ENCODE assay signal across 8 mouse cellular contexts in genomic region chr3:97941440-97942259, GRCm38 (mm10). TPM values are rescaled to one million over a fixed set of nuclear protein-coding genes. Genes with fewer than 3 reads are reported as not detected.
DNase-seq lines count a peak whose midpoint lies in the region; ATAC-seq and TF ChIP-seq lines count a peak whose summit lies in the region.

No protein-coding gene starts in this region.

- DNase-seq in layer of hippocampus, adult 2 months (ENCODE audit: low spot score in 2 of 2) = no peak
- DNase-seq in layer of hippocampus, adult 11-12 months (ENCODE audit: low spot score) = no peak
- peak; percentile 30 for DNase-seq in forebrain, embryonic 11.5 days (ENCODE audit: low spot score)
- no peak for DNase-seq in right cerebral cortex, adult 18-20 months
- no peak for DNase-seq in ovary, postnatal 36 days (ENCODE audit: low spot score)
- no peak for DNase-seq in spleen, postnatal 10 days (ENCODE audit: low spot score in 2 of 2)

- no peaks in the 10 kb centered on the region for H3K27me3 ChIP-seq in forebrain, embryonic 11.5 days (ENCODE audit: control insufficient read depth, insufficient read depth, low read length)
- no peaks in the 10 kb centered on the region for H3K27me3 ChIP-seq in intestine, postnatal 0 days (replicated peaks; ENCODE audit: control insufficient read depth, insufficient read depth, low read length)
- H3K27me3 ChIP-seq in neural tube, embryonic 12.5 days (replicated peaks) = no peaks in the 10 kb centered on the region

- no peak for TF ChIP-seq CTCF in layer of hippocampus, adult 2 months (conservative IDR thresholded peaks at IDR 0.05)
- no peak for TF ChIP-seq CTCF in intestine, postnatal 0 days (IDR thresholded peaks at IDR 0.05; ENCODE audit: low read depth)

- no peaks in the 10 kb centered on the region for H3K36me3 ChIP-seq in forebrain, embryonic 11.5 days (ENCODE audit: control insufficient read depth, insufficient read depth, low read length)
- no peaks in the 10 kb centered on the region for H3K36me3 ChIP-seq in intestine, postnatal 0 days (ENCODE audit: control insufficient read depth, insufficient read depth)
- no peaks in the 10 kb centered on the region for H3K36me3 ChIP-seq in neural tube, embryonic 12.5 days

- H3K4me1 ChIP-seq in forebrain, embryonic 11.5 days (replicated peaks; ENCODE audit: control insufficient read depth, insufficient read depth, low read length) = peaks cover 33% of the 10 kb centered on the region
- no peaks in the 10 kb centered on the region for H3K4me1 ChIP-seq in intestine, postnatal 0 days (replicated peaks; ENCODE audit: control insufficient read depth, insufficient read depth, low read length)
- peaks cover 47% of the 10 kb centered on the region for H3K4me1 ChIP-seq in neural tube, embryonic 12.5 days

- 25% methylated on average over 11 of the region's 11 CpGs for WGBS in forebrain, embryonic 11.5 days
- WGBS in intestine, postnatal 0 days = 81% methylated on average over 11 of the region's 11 CpGs
- WGBS in neural tube, embryonic 12.5 days = 36% methylated on average over 11 of the region's 11 CpGs

- no peak overlapping the region; the same call in 1 of the 2 replicates for H3K27ac ChIP-seq in layer of hippocampus, adult 2 months
- peak overlapping the region; percentile 37; the same call in 1 of the 2 replicates for H3K27ac ChIP-seq in forebrain, embryonic 11.5 days (ENCODE audit: low read depth, low read length)
- no peak overlapping the region for H3K27ac ChIP-seq in intestine, postnatal 0 days (ENCODE audit: low read depth, low read length)
- H3K27ac ChIP-seq in neural tube, embryonic 12.5 days = no peak overlapping the region

- H3K9me3 ChIP-seq in forebrain, embryonic 11.5 days (ENCODE audit: control insufficient read depth, low read length) = no peaks in the 10 kb centered on the region
- H3K9me3 ChIP-seq in intestine, postnatal 0 days (ENCODE audit: control insufficient read depth) = no peaks in the 10 kb centered on the region
- H3K9me3 ChIP-seq in neural tube, embryonic 12.5 days = no peaks in the 10 kb centered on the region

- H3K9ac ChIP-seq in forebrain, embryonic 11.5 days (ENCODE audit: low read length) = peak overlapping the region; percentile 37
- H3K9ac ChIP-seq in intestine, postnatal 0 days (ENCODE audit: low read depth, low read length) = no peak overlapping the region
- peak overlapping the region; percentile 33; the same call in 1 of the 2 replicates for H3K9ac ChIP-seq in neural tube, embryonic 12.5 days

- H3K4me3 ChIP-seq in layer of hippocampus, adult 2 months = peak overlapping the region; percentile 32; the same call in 1 of the 2 replicates
- no peak overlapping the region for H3K4me3 ChIP-seq in forebrain, embryonic 11.5 days (ENCODE audit: low read depth, low read length)
- H3K4me3 ChIP-seq in intestine, postnatal 0 days (ENCODE audit: low read depth, low read length) = no peak overlapping the region
- no peak overlapping the region for H3K4me3 ChIP-seq in neural tube, embryonic 12.5 days

- no peak for ATAC-seq in forebrain, embryonic 11.5 days (replicated peaks; ENCODE audit: low FRiP score)
- ATAC-seq in intestine, postnatal 0 days = no peak
- ATAC-seq in neural tube, embryonic 12.5 days (ENCODE audit: low FRiP score, low read depth) = no peak

- H3K4me2 ChIP-seq in forebrain, embryonic 11.5 days (ENCODE audit: low read depth, low read length, severe bottlenecking) = peak overlapping the region; percentile 39; the same call in 1 of the 2 replicates
- H3K4me2 ChIP-seq in intestine, postnatal 0 days (replicated peaks; ENCODE audit: low read depth) = peak overlapping the region; percentile 41; the same call in 1 of the 2 replicates
- peak overlapping the region; percentile 40 for H3K4me2 ChIP-seq in neural tube, embryonic 12.5 days (replicated peaks)

RNA-seq across cellular contexts. Expression of gene Sec22b, which starts 40.7 kb away (rescaled TPM):
- total RNA-seq in layer of hippocampus, adult 2 months (2021) = 10 to 100 TPM; 78.3 to 81.7 TPM
- 121 and 122 TPM in 2 replicates for polyA plus RNA-seq in forebrain, embryonic 11.5 days (2014; fragmentation: Nextera tagmentation; extraction: Ambion mirVana)
- 226 and 228 TPM in 2 replicates for polyA plus RNA-seq in intestine, postnatal 0 days (2015; fragmentation: Nextera tagmentation; extraction: Ambion mirVana)
- 106 and 109 TPM in 2 replicates for polyA plus RNA-seq in neural tube, embryonic 12.5 days (2016; fragmentation: Nextera tagmentation; extraction: Ambion mirVana)

RNA-seq across cellular contexts. Expression of gene Pde4dip, which starts 53.1 kb away (rescaled TPM):
- 100 to 1,000 TPM; 232 to 246 TPM for total RNA-seq in layer of hippocampus, adult 2 months (2021)
- polyA plus RNA-seq in forebrain, embryonic 11.5 days (2014; fragmentation: Nextera tagmentation; extraction: Ambion mirVana) = 25.7 and 27.2 TPM in 2 replicates
- polyA plus RNA-seq in intestine, postnatal 0 days (2015; fragmentation: Nextera tagmentation; extraction: Ambion mirVana) = 10.0 and 12.4 TPM in 2 replicates
- 51.1 and 60.1 TPM in 2 replicates for polyA plus RNA-seq in neural tube, embryonic 12.5 days (2016; fragmentation: Nextera tagmentation; extraction: Ambion mirVana)
